Mouse (Mus musculus): ENCODE results near the gene Cd3d. TPM values are rescaled to one million over a fixed set of nuclear protein-coding genes. Genes with fewer than 3 reads are reported as not detected.

Gene Cd3d
- polyA plus RNA-seq, 1 experiment from 2014 or later = not detected

- DNase-seq (ENCODE audit: low spot score) = no peak
- ATAC-seq (replicated peaks; ENCODE audit: low FRiP score, low TSS enrichment, low read depth) = no peak
- Histone ChIP-seq H3K36me3 (ENCODE audit: control insufficient read depth, insufficient read depth, low read length) (no peaks in the 10 kb centered on the region), H3K4me3 (ENCODE audit: low read depth, low read length) (no peak overlapping the region), H3K27me3 (replicated peaks; ENCODE audit: control insufficient read depth, insufficient read depth, low read length) (0 out of 2 replicates have a peak, but pooled peaks cover 4% of the 10 kb centered on the region), H3K27ac (ENCODE audit: low read depth) (no peak overlapping the region), H3K4me2 (ENCODE audit: low read length) (no peak overlapping the region), H3K9ac (ENCODE audit: low read length) (no peak overlapping the region), H3K4me1 (replicated peaks; ENCODE audit: control insufficient read depth, insufficient read depth, low read length) (no peaks in the 10 kb centered on the region), H3K9me3 (ENCODE audit: control insufficient read depth, low read length) (no peaks in the 10 kb centered on the region)
- 65% methylated on average over 11 of the region's 11 CpGs for WGBS
These were observed 16.6 kb downstream of the Cd3d start for GRCm38 (mm10) chr9:44998138-44998537.

- no peak for ATAC-seq (replicated peaks; ENCODE audit: low FRiP score, low TSS enrichment, low read depth)
- DNase-seq (ENCODE audit: low spot score) = no peak
- Histone ChIP-seq H3K4me1 (replicated peaks; ENCODE audit: control insufficient read depth, insufficient read depth, low read length) (no peaks in the 10 kb centered on the region), H3K36me3 (ENCODE audit: control insufficient read depth, insufficient read depth, low read length) (no peaks in the 10 kb centered on the region), H3K4me2 (ENCODE audit: low read length) (no peak overlapping the region), H3K9ac (ENCODE audit: low read length) (no peak overlapping the region), H3K9me3 (ENCODE audit: control insufficient read depth, low read length) (no peaks in the 10 kb centered on the region), H3K4me3 (ENCODE audit: low read depth, low read length) (no peak overlapping the region), H3K27me3 (replicated peaks; ENCODE audit: control insufficient read depth, insufficient read depth, low read length) (0 out of 2 replicates have a peak, but pooled peaks cover 4% of the 10 kb centered on the region), H3K27ac (ENCODE audit: low read depth) (no peak overlapping the region)
- 61% methylated on average over 6 of the region's 6 CpGs for WGBS
These were observed 17.6 kb downstream of the Cd3d start for GRCm38 (mm10) chr9:44999171-44999570.

- ATAC-seq (replicated peaks; ENCODE audit: low FRiP score, low TSS enrichment, low read depth) (no peak), DNase-seq (ENCODE audit: low spot score) (no peak)
- WGBS = 82% methylated on average over 5 of the region's 5 CpGs
- no peak overlapping the region for H3K4me3 ChIP-seq (ENCODE audit: low read depth, low read length)
- H3K27ac ChIP-seq (ENCODE audit: low read depth) = no peak overlapping the region
- 0 out of 2 replicates have a peak, but pooled peaks cover 4% of the 10 kb centered on the region for H3K27me3 ChIP-seq (replicated peaks; ENCODE audit: control insufficient read depth, insufficient read depth, low read length)
- no peak overlapping the region for H3K9ac ChIP-seq (ENCODE audit: low read length)
- H3K4me2 ChIP-seq (ENCODE audit: low read length) = no peak overlapping the region
- no peaks in the 10 kb centered on the region for H3K4me1 ChIP-seq (replicated peaks; ENCODE audit: control insufficient read depth, insufficient read depth, low read length)
- H3K36me3 ChIP-seq (ENCODE audit: control insufficient read depth, insufficient read depth, low read length) = no peaks in the 10 kb centered on the region
- H3K9me3 ChIP-seq (ENCODE audit: control insufficient read depth, low read length) = no peaks in the 10 kb centered on the region
These were observed 18.2 kb downstream of the Cd3d start for GRCm38 (mm10) chr9:44999776-45000175.

GRCm38 (mm10) chr9:45000249-45000648, 18.7 kb downstream of the Cd3d start:
- Histone ChIP-seq H3K27me3 (replicated peaks; ENCODE audit: control insufficient read depth, insufficient read depth, low read length) (0 out of 2 replicates have a peak, but pooled peaks cover 4% of the 10 kb centered on the region), H3K36me3 (ENCODE audit: control insufficient read depth, insufficient read depth, low read length) (no peaks in the 10 kb centered on the region), H3K4me2 (ENCODE audit: low read length) (no peak overlapping the region), H3K27ac (ENCODE audit: low read depth) (no peak overlapping the region), H3K4me1 (replicated peaks; ENCODE audit: control insufficient read depth, insufficient read depth, low read length) (no peaks in the 10 kb centered on the region), H3K4me3 (ENCODE audit: low read depth, low read length) (no peak overlapping the region), H3K9me3 (ENCODE audit: control insufficient read depth, low read length) (no peaks in the 10 kb centered on the region), H3K9ac (ENCODE audit: low read length) (no peak overlapping the region)
- DNase-seq (ENCODE audit: low spot score) (no peak), ATAC-seq (replicated peaks; ENCODE audit: low FRiP score, low TSS enrichment, low read depth) (no peak)
- WGBS = 67% methylated on average over 3 of the region's 3 CpGs

- ATAC-seq (replicated peaks; ENCODE audit: low FRiP score, low TSS enrichment, low read depth) = no peak
- 77% methylated on average over 12 of the region's 12 CpGs for WGBS
These were observed 25.8 kb downstream of the Cd3d start for GRCm38 (mm10) chr9:45007404-45007803.

GRCm38 (mm10) chr9:45008342-45008741, 26.8 kb downstream of the Cd3d start:
- DNase-seq (ENCODE audit: low spot score) = no peak
- 81% methylated on average over 4 of the region's 4 CpGs for WGBS
- no peaks in the 10 kb centered on the region for H3K9me3 ChIP-seq (ENCODE audit: control insufficient read depth, low read length)

More at GRCm38 (mm10) chr9:45007404-45007803, 25.8 kb downstream of the Cd3d start:
- no peak overlapping the region for H3K9ac ChIP-seq (ENCODE audit: low read length)
- H3K27ac ChIP-seq (ENCODE audit: low read depth) = no peak overlapping the region
- H3K4me2 ChIP-seq (ENCODE audit: low read length) = no peak overlapping the region
- no peak overlapping the region for H3K4me3 ChIP-seq (ENCODE audit: low read depth, low read length)
- DNase-seq (ENCODE audit: low spot score) = no peak
- H3K27me3 ChIP-seq (replicated peaks; ENCODE audit: control insufficient read depth, insufficient read depth, low read length) = no peaks in the 10 kb centered on the region
- no peaks in the 10 kb centered on the region for H3K9me3 ChIP-seq (ENCODE audit: control insufficient read depth, low read length)
- no peaks in the 10 kb centered on the region for H3K36me3 ChIP-seq (ENCODE audit: control insufficient read depth, insufficient read depth, low read length)
- no peaks in the 10 kb centered on the region for H3K4me1 ChIP-seq (replicated peaks; ENCODE audit: control insufficient read depth, insufficient read depth, low read length)

GRCm38 (mm10) chr9:45009180-45010078, 27.8 kb downstream of the Cd3d start, which contains the start of gene Cd3e:
Gene Cd3e, minus strand, starts transcription at chr9:45009627.
- H3K9ac ChIP-seq (ENCODE audit: low read length) = no peak within 1 kb of the TSS
- no peak within 1 kb of the TSS for H3K4me3 ChIP-seq (ENCODE audit: low read depth, low read length)
- H3K9me3 ChIP-seq (ENCODE audit: control insufficient read depth, low read length) = no peaks in the 10 kb centered on the region
- H3K27me3 ChIP-seq (replicated peaks; ENCODE audit: control insufficient read depth, insufficient read depth, low read length) = no peaks in the 10 kb centered on the region
- no peak within 1 kb of the TSS for H3K27ac ChIP-seq (ENCODE audit: low read depth)
- DNase-seq (ENCODE audit: low spot score) = no peak
- 81% methylated on average over 19 of the region's 19 CpGs for WGBS
- H3K36me3 ChIP-seq (ENCODE audit: control insufficient read depth, insufficient read depth, low read length) = no peaks in the 10 kb centered on the region
- no peak for ATAC-seq (replicated peaks; ENCODE audit: low FRiP score, low TSS enrichment, low read depth)
- no peak within 1 kb of the TSS for H3K4me2 ChIP-seq (ENCODE audit: low read length)
- H3K4me1 ChIP-seq (replicated peaks; ENCODE audit: control insufficient read depth, insufficient read depth, low read length) = no peaks in the 10 kb centered on the region

More at GRCm38 (mm10) chr9:45008342-45008741, 26.8 kb downstream of the Cd3d start:
- H3K27me3 ChIP-seq (replicated peaks; ENCODE audit: control insufficient read depth, insufficient read depth, low read length) = no peaks in the 10 kb centered on the region
- H3K4me3 ChIP-seq (ENCODE audit: low read depth, low read length) = no peak overlapping the region
- H3K4me1 ChIP-seq (replicated peaks; ENCODE audit: control insufficient read depth, insufficient read depth, low read length) = no peaks in the 10 kb centered on the region
- no peak overlapping the region for H3K27ac ChIP-seq (ENCODE audit: low read depth)
- H3K9ac ChIP-seq (ENCODE audit: low read length) = no peak overlapping the region
- no peak for ATAC-seq (replicated peaks; ENCODE audit: low FRiP score, low TSS enrichment, low read depth)
- H3K36me3 ChIP-seq (ENCODE audit: control insufficient read depth, insufficient read depth, low read length) = no peaks in the 10 kb centered on the region
- no peak overlapping the region for H3K4me2 ChIP-seq (ENCODE audit: low read length)

- Histone ChIP-seq H3K36me3 (ENCODE audit: control insufficient read depth, insufficient read depth, low read length) (no peaks in the 10 kb centered on the region), H3K4me1 (replicated peaks; ENCODE audit: control insufficient read depth, insufficient read depth, low read length) (no peaks in the 10 kb centered on the region), H3K9me3 (ENCODE audit: control insufficient read depth, low read length) (no peaks in the 10 kb centered on the region), H3K27ac (ENCODE audit: low read depth) (no peak overlapping the region), H3K27me3 (replicated peaks; ENCODE audit: control insufficient read depth, insufficient read depth, low read length) (no peaks in the 10 kb centered on the region), H3K4me2 (ENCODE audit: low read length) (no peak overlapping the region), H3K4me3 (ENCODE audit: low read depth, low read length) (no peak overlapping the region), H3K9ac (ENCODE audit: low read length) (no peak overlapping the region)
- DNase-seq (ENCODE audit: low spot score) = no peak
- WGBS = 76% methylated on average over 4 of the region's 4 CpGs
- no peak for ATAC-seq (replicated peaks; ENCODE audit: low FRiP score, low TSS enrichment, low read depth)
These were observed 28.9 kb downstream of the Cd3d start for GRCm38 (mm10) chr9:45010461-45010860.

Data from intestine, embryonic 14.5 days (tissue).